Mouse (Mus musculus): Measurements from ENCODE around the gene Nfs1. TPM values are rescaled to one million over a fixed set of nuclear protein-coding genes. Genes with fewer than 3 reads are reported as not detected.

Nfs1 gene
- 47.7 and 53.0 TPM in 2 replicates for polyA plus RNA-seq (2015; fragmentation: Nextera tagmentation; extraction: Ambion mirVana)

GRCm38 (mm10) chr2:156143953-156144724 is at the start of gene Nfs1, which contains the start of gene Romo1:
Nfs1 (minus strand) TSS chr2:156144186.
Romo1 (plus strand) TSS chr2:156144039.

GRCm38 (mm10) chr2:156180094-156180821 is 36.3 kb upstream of the Nfs1 start, which contains the start of gene Rbm39:
Rbm39 (minus strand) TSS chr2:156180238.

GRCm38 (mm10) chr2:156126992-156127391 is 17.0 kb downstream of the Nfs1 start, which contains the start of gene Gm28036:
Gm28036 (minus strand) TSS chr2:156127092.

DNA sequence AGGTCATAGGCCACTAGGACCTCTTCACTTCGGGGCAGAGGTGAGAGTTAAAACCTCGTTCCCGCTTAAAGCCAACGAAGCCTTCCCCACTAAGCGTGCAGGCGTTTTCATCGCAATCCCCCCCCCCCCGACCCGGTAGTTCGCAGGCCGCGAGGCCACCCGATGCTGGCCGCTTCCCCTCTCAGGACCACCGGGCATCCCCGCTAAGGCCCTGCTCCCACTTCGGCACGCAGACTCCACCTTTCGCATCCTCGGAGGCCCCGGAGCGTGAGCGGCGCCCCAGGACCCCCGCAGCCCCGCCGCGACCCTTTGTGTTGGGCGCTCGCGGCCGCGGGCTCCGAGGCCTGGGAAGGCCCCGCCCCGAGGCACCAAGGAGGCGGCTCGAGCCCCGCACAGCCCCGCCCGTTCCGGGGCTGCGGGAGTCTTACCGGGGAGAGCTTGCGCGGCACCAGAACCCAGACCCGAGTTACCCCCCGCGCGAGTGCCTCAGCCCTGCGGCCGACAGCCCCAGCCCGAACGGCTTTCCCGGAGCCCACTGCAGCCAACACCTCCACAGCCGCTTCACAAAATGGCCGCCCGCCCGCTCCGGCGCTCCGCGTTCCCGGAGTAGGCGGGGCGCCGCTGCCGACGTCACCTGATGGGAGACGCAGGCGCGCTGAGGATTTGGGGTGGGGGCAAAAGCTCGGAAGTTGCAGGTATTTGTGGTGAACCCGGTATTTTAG is 32.5 kb downstream of the Nfs1 start, which contains the start of the genes Cpne1 and Rbm12:
Cpne1 (minus strand) TSS at position 608 of the 722 bp plus-strand sequence.
Rbm12 (minus strand) TSS at position 621 of the 722 bp plus-strand sequence.

Other genes starting within 250 kb of the Nfs1 start
- gene Uqcc1, start 213.9 kb downstream of the Nfs1 start, polyA plus RNA-seq (2015; fragmentation: Nextera tagmentation; extraction: Ambion mirVana) = 73.2 and 74.7 TPM in 2 replicates
- not detected in 2 replicates for gene Gm15557, start 203.5 kb downstream of the Nfs1 start, polyA plus RNA-seq (2015; fragmentation: Nextera tagmentation; extraction: Ambion mirVana)
- gene Gdf5, start 198.8 kb downstream of the Nfs1 start, polyA plus RNA-seq (2015; fragmentation: Nextera tagmentation; extraction: Ambion mirVana) = 0.10 and 0.35 TPM in 2 replicates
- gene Cep250, start 187.7 kb downstream of the Nfs1 start, polyA plus RNA-seq (2015; fragmentation: Nextera tagmentation; extraction: Ambion mirVana) = 4.7 and 5.8 TPM in 2 replicates
- 0.67 and 1.0 TPM in 2 replicates for gene 6430550D23Rik, start 136.2 kb downstream of the Nfs1 start, polyA plus RNA-seq (2015; fragmentation: Nextera tagmentation; extraction: Ambion mirVana)
- gene Ergic3, start 136.1 kb downstream of the Nfs1 start, polyA plus RNA-seq (2015; fragmentation: Nextera tagmentation; extraction: Ambion mirVana) = 83.9 and 102 TPM in 2 replicates
- gene Fer1l4, start 91.2 kb downstream of the Nfs1 start, polyA plus RNA-seq (2015; fragmentation: Nextera tagmentation; extraction: Ambion mirVana) = not detected in 2 replicates
- 0.41 and 1.0 TPM in 2 replicates for gene Spag4, start 79.0 kb downstream of the Nfs1 start, polyA plus RNA-seq (2015; fragmentation: Nextera tagmentation; extraction: Ambion mirVana)
- 16.6 and 17.6 TPM in 2 replicates for gene Cpne1, start 32.2 kb downstream of the Nfs1 start, polyA plus RNA-seq (2015; fragmentation: Nextera tagmentation; extraction: Ambion mirVana)
- 7.7 and 8.2 TPM in 2 replicates for gene Rbm12, start 32.2 kb downstream of the Nfs1 start, polyA plus RNA-seq (2015; fragmentation: Nextera tagmentation; extraction: Ambion mirVana)
- 5.9 and 6.4 TPM in 2 replicates for gene Gm28036, start 17.1 kb downstream of the Nfs1 start, polyA plus RNA-seq (2015; fragmentation: Nextera tagmentation; extraction: Ambion mirVana)
- gene Romo1, start 147 bp downstream of the Nfs1 start, polyA plus RNA-seq (2015; fragmentation: Nextera tagmentation; extraction: Ambion mirVana) = 401 and 417 TPM in 2 replicates
- gene Rbm39, start 36.1 kb upstream of the Nfs1 start, polyA plus RNA-seq (2015; fragmentation: Nextera tagmentation; extraction: Ambion mirVana) = 303 and 306 TPM in 2 replicates
- gene Phf20, start 52.3 kb upstream of the Nfs1 start, polyA plus RNA-seq (2015; fragmentation: Nextera tagmentation; extraction: Ambion mirVana) = 25.3 and 31.9 TPM in 2 replicates
- gene Cnbd2, start 168.1 kb upstream of the Nfs1 start, polyA plus RNA-seq (2015; fragmentation: Nextera tagmentation; extraction: Ambion mirVana) = 3.9 and 4.9 TPM in 2 replicates
- 68.3 and 84.5 TPM in 2 replicates for gene Scand1, start 168.5 kb upstream of the Nfs1 start, polyA plus RNA-seq (2015; fragmentation: Nextera tagmentation; extraction: Ambion mirVana)

All from skeletal muscle tissue, postnatal 0 days (tissue).